Mouse (Mus musculus) brain, embryonic 14.5 days (tissue): Measurements from ENCODE around the gene Wee1. TPM values are rescaled to one million over a fixed set of nuclear protein-coding genes. Genes with fewer than 3 reads are reported as not detected.
A peak's percentile ranks its signal among the peaks of the same experiment; 100 is the strongest.
"Not testable (repeated sequence)": the region's sequence is repeated elsewhere in the genome, so short reads cannot be mapped to it uniquely, and the experiment has no call there.

Source experiments
- DNase-seq: peaks from one replicate; pipeline ENCODE4 v3.0.0-alpha.2; 2011; ENCODE audit warnings: low read depth
- CTCF ChIP-seq: fragments of 200-500 bp; IDR thresholded peaks from 2 replicates; pipeline ENCODE4 v1.5.1; 2012; ENCODE audit warnings: inconsistent platforms, mild to moderate bottlenecking, moderate library complexity, borderline replicate concordance; ENCODE audit not compliant: insufficient read depth, insufficient read length; ENCODE audit errors: extremely low read depth
- POLR2A ChIP-seq: fragments of 200-500 bp; IDR thresholded peaks from 2 replicates; pipeline ENCODE4 v1.6.1; 2012; ENCODE audit warnings: mild to moderate bottlenecking, inconsistent platforms, borderline replicate concordance; ENCODE audit not compliant: poor library complexity, insufficient read depth, insufficient read length, severe bottlenecking; ENCODE audit errors: extremely low read depth
- polyA plus RNA-seq: library from polyadenylated mRNA; depleted of rRNA; stranded (reverse); fragments of >200 nt; gene quantifications from 2 replicates; pipeline ENCODE4 v1.2.3, GENCODE M21; 2012; rRNA removed

Wee1 gene
- 10.3 and 14.2 TPM in 2 replicates for polyA plus RNA-seq

DNA sequence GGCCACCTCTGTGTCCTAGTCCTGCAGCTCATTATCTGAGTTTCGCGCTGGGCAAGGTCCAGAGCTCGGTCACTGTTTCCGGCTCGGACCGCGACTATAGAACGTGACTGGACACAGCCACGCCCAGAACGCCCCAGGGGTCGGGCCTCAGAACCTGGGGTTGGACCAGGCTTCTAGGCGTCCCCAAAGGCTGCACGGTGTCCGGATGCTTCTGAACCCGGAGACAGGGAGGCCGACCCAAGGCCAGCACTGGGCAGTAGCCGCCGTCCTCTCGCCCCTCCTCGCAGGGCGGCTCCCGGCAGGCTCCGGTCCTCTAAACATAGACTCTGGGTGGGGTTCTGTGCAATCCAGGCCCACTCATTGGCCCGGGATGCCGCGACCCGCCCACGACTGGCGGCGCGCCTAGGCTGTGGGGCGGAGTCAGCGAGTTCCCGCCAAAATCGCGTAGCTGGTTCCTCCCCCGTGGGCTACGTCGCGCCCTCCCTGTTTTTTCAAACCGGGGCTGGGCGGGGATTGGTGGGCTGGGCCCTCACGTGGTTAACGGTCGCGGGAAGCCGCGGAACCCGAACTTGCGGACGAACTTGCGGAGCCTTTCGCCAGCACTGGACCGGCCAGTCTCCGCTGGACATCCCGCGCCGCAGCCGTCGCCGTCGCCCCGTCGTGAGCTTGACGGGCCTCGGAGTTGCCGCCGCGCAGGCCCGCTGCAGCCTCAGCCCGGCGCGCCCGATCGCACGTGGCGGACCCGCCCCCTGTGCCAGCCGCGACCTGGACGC, at the start of gene Wee1:
Wee1 (plus strand) TSS at position 531 of the 773 bp plus-strand sequence.
- no peak for TF ChIP-seq CTCF
- peak; percentile 53; the same call in 1 of the 2 replicates for TF ChIP-seq POLR2A

DNA sequence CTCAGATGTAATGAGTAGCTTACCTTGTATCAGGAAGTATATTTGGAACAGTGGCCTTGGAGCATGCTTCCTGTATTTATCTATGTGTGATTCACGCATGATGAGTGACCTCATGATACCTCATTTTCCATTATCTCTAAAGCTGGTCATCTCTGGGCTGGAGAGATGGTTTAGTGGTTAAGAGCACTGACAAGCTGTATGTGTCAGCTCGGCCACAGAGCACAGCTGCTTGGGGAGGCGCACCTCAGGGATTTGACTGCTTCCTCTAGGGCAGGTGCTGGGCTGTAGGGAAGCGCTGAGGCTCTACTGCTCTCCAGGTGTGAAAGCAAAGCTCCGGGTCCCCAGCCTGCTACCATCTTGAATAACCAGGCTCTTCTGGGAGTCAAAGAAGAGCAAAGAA, 43.7 kb upstream of the Wee1 start:
- TF ChIP-seq CTCF (no peak), POLR2A (no peak)
- DNase-seq, result no peak

More for the DNA sequence above, at the start of gene Wee1:
- DNase-seq, result peak; percentile 99

GRCm38 (mm10) chr7:110083386-110084165, 38.3 kb upstream of the Wee1 start:
- TF ChIP-seq POLR2A (no peak), CTCF (peak; percentile 58; the same call in 1 of the 2 replicates)
- peak; percentile 85 for DNase-seq

- no peak for DNase-seq
- no peak for TF ChIP-seq POLR2A
- TF ChIP-seq CTCF, result no peak
Measured at GRCm38 (mm10) chr7:110085217-110085616, 36.6 kb upstream of the Wee1 start.

- no peak for DNase-seq
- TF ChIP-seq POLR2A (no peak), CTCF (no peak)
Measured at GRCm38 (mm10) chr7:110087914-110088313, 33.9 kb upstream of the Wee1 start.

DNA sequence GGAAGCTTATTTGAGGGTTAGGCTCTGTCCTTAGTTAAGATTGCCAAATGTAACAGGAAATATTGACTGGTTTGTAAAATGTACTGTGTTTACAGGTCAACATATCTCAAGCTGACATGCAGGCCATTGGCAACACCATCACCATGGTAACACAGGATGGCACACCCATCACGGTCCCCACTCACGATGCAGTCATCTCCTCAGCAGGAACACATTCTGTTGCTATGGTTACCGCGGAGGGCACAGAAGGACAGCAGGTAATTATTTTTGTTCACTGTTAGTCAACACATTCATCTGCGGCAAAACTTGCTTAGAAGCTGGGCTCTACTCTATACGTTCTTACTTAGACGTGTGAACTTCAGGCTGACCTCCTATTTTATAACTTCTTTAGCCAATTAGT, 30.2 kb upstream of the Wee1 start:
- TF ChIP-seq CTCF (no peak), POLR2A (no peak)

GRCm38 (mm10) chr7:110096332-110096731, 25.5 kb upstream of the Wee1 start:
- DNase-seq, result no peak
- TF ChIP-seq CTCF (no peak), POLR2A (no peak)

More for the DNA sequence above, 30.2 kb upstream of the Wee1 start:
- DNase-seq, result peak; percentile 68

DNA sequence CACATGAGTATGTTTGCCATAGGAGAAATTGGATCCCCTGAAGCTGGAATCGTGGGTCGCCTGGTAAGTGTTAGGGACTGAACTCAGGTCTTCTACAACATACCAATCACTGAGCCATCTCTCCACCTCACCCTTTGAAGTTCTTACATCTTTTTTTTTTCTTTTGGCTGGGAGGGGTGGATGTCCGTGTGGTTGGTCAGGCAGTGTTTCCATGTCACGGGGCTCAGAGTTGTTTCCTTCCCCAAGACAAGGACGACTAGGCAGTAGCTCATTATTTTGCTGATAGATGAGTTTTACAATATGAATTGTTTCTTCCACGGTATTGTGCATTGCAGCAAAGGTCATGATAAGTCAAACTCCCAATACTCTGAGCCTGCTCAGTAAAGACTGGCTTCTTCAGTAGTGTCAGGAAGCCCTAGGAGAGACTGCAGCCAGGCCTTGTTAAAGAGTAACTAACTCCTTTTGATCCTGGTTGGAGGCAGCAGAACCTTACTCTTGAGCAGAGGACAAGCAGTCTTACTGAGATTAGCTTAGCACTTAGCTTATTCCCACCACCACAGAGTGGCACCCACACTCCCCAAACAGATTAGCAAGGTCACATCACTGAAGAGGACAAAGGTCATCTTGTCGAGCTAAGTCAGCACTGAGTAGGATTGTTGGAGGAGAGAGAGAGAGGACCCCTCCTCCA, 24.6 kb upstream of the Wee1 start:
- TF ChIP-seq POLR2A, result no peak
- TF ChIP-seq CTCF, result no peak
- no peak for DNase-seq

- no peak for TF ChIP-seq CTCF
- no peak for DNase-seq
Measured at GRCm38 (mm10) chr7:110100854-110101253, 21.0 kb upstream of the Wee1 start.

GRCm38 (mm10) chr7:110101266-110101665, 20.6 kb upstream of the Wee1 start:
- no peak for DNase-seq
- TF ChIP-seq POLR2A (no peak), CTCF (no peak)

- DNase-seq, result no peak
- TF ChIP-seq CTCF, result no peak
- TF ChIP-seq POLR2A, result no peak
Measured at GRCm38 (mm10) chr7:110105041-110105440, 16.8 kb upstream of the Wee1 start.

DNA sequence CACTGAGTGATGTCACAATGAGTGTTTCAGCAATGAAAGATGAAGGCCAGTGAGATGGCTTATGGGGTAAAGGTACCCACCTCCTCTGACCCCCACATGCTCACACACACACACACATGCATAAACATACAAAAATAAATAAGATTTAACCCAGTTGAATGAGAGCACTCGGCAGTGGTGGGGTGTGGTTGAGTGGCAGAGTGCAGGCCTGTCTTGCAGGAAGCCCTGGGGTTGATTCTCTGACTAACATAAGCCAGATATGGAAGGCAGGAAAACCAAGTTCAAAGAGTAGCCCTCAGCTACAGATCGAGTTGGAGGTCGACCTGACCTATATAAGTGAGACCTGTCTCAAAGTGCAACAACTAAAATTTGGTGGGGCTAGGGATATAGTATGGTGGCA, 15.2 kb upstream of the Wee1 start:
- DNase-seq, result no peak
- TF ChIP-seq POLR2A (no peak), CTCF (no peak)

- not testable (repeated sequence) for DNase-seq
Measured at GRCm38 (mm10) chr7:110108524-110108923, 13.3 kb upstream of the Wee1 start.
